Mouse (Mus musculus) subcutaneous adipose tissue, adult 2 months (tissue): ENCODE data around the gene Pdia6. TPM values are rescaled to one million over a fixed set of nuclear protein-coding genes. Genes with fewer than 3 reads are reported as not detected.

ENCODE experiments used
- polyA plus RNA-seq: library from polyadenylated mRNA; depleted of rRNA; stranded (reverse); fragments of >200 nt; gene quantifications from 2 replicates; pipeline ENCODE4 v1.2.3, GENCODE M21; 2012; ENCODE audit warnings: low replicate concordance; rRNA removed

The Pdia6 gene
- polyA plus RNA-seq = 54.4 and 101 TPM in 2 replicates

GRCm38 (mm10) chr12:17265971-17266672, at the start of gene Pdia6:
Gene Pdia6, plus strand, starts transcription at chr12:17266545.

GRCm38 (mm10) chr12:17329259-17329658, 62.9 kb downstream of the Pdia6 start, which contains the start of gene Atp6v1c2:
Gene Atp6v1c2, minus strand, starts transcription at chr12:17329359.

Other genes starting within 250 kb of the Pdia6 start
- gene Kcnf1, start 89.7 kb upstream of the Pdia6 start, polyA plus RNA-seq = 0.01 and 2.2 TPM in 2 replicates
- gene Atp6v1c2, start 62.8 kb downstream of the Pdia6 start, polyA plus RNA-seq = 0.84 and 2.1 TPM in 2 replicates
- gene Nol10, start 81.9 kb downstream of the Pdia6 start, polyA plus RNA-seq = 3.8 and 7.1 TPM in 2 replicates